Mouse (Mus musculus): ENCODE measurements around the gene Eng.

Eng gene

DNA sequence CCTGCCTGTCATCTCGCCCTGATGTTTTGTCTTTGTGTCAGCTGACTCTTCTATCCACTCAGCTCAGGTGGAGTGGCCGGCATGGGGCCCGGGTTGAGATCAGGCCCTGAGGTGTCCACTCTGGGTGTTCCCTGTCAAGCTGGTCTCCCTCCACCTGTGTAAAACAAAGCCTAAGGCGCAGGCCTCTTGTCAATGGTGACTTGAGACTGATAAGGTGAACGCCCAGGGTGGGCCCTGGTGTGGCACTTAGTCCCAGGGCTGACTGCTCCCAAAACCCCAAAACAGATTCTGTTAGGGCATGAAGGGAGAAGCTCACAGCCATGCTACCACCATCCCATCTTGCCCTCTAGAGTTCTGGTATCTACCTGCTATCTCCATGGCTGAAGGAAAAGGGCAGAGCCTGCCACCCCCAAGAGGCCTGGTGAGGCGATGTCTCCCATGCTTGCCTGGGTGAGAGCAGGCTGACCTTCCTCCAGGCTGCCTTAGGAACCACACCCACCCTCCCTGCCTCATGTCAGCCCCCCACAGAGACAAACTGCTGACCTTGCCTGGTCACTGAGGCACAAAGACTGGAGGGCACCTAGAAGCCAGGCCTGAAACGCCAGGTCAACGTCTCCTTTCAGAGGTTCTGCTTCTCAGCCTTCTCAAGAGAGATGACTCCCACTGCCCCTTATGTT lies 1.5 kb upstream of the Eng start:
- in situ Hi-C loops (cut with MboI): no loop called here

DNA sequence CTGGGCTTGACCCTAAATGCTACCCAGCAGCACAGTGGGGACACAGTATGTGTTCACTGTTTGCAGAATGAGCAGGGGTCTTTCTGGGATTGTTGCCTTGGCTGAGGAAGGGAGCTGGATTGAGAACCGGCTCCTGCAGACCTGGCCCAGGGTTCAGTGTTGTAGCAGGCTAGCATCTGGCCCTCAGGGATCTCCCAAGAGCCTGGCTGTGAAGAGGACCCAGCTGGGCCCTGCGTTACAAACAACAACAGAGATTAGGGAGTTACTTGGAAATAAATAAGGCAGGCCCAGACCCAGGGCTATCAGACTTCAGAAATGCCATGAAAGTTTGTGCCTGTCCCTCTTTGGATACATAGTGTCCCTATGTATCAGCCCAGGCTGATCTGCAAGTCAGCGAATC lies 748 bp upstream of the Eng start:
- in situ Hi-C loops (cut with MboI): no loop called here

DNA sequence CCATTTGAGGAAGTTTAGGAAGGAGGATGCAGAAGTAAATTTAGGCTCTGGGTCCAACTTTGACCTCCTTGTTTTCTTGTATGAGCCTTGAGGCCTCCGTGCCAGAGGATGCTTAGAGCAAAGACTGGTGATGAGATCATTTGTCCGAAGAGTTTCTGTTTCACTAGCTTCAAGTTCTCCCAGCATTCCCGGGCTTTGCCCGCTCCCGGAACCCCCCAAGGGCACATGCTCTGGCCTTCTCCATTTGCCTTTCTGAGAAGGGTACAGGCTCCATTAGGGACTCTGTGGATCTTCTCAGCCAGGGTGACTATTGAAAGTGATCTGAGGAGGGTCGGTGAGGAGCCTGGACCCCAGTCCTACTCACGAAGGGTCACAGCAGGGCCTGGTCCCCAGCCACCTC lies 971 bp downstream of the Eng start:
- in situ Hi-C loops (cut with MboI): no loop called here

DNA sequence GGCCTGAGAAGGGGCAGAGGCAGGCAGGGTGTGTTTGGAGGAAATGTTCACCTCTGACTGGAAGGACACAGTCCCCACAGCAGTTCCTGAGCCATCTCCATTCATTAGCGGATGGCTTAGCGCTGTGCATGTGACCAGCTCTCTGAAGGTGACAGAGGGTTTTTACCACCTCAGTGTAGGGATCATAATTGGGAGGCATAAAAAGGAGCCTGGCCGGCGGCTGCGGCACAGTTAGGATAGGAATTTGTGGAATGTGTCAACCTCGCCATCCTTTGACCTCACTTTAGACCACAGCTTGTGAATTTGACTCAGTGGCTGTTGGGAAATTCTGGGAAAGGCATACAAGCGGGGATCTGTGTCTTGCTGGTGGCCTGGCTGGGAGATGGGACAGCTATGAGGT lies 7.4 kb downstream of the Eng start:
- in situ Hi-C loops (cut with MboI): no loop called here

DNA sequence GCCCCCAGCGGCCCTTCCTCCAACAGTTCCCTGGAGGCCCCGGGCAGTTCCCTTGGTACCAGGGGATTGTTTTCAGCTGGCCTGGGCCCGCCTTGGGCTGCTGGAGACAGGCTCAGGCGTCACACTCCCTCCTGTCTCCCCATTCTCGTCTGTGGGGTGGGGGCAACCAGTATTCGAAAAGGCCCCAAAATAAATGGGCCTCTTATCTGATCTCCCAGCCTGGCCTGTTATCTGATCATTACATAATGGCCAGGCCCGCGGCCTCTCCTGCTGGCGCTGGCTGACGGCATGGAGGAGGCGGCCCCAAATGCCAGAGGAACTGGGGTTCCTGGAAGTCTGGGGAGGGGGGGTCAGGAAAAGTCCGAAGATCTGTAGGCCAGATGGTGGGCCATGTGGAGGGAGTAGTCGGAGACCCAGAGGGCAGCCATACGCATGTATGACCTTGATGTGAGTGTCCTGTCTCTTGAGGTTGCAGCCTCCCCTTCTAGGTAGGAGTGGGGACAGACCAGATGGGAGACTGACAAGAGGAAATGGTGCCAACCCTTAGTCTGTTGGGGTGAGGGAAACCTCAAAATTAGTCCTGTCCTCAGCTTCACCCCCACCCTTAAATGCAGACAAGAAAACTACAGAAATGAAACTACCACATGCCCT lies 8.5 kb downstream of the Eng start:
- in situ Hi-C loops (cut with MboI): no loop called here

DNA sequence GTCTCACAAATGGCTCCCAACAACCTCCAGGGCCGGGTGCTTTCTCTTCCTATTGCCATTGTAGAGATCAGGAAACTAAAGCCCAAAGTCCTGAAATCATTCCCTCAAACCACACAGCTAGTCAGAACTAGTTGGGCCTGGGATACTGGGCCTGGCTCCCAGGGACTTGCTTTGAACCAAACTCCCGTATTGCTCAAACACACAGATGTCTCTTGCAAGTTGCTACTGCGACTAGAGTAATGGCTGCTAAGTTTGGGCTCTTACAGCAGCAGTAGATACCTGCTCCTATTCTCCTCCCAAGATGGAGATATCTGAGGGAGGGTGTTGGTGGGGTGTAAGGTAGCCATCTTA lies 9.0 kb downstream of the Eng start:
- in situ Hi-C loops (cut with MboI): no loop called here

DNA sequence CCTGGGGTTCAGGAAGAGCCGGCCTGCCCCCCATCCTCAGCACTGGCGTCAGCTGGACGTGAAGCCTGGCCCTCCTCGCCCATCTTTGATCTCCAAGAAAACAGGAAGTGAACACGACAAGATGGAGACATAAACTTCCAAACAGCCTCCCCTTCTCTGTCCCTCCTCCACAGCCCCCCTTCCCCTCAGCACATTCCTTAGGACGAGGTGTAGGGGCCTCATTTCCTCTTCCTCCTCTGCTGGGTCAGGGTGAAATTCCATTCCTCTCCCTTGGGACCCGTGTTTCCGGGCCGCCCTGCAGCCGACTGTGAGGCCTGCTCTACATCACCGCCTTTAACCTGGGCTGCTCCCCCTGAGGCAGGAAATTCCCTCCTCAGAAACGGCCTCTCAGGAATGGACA lies 9.4 kb downstream of the Eng start:
- in situ Hi-C loops (cut with MboI): no loop called here

DNA sequence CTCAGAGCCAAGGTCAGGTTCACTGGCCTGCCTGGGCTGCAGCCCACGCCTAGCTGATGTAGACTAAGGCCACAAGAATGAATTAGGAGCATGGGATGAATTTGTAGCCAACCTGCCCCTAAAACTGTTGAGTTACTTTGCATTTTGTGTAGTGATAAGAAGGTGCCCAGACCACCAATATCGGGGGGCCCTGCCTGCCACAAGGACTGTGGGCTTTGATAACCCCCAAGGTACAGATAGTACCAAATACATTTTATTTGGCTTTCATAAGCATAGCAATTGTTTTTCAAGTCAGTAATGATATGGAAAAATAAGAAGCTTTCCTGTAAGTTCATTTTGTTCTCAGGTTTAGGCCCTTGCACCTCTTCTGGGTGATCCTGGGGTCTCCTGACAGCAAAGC lies 12.5 kb downstream of the Eng start:
- in situ Hi-C loops (cut with MboI): no loop called here

DNA sequence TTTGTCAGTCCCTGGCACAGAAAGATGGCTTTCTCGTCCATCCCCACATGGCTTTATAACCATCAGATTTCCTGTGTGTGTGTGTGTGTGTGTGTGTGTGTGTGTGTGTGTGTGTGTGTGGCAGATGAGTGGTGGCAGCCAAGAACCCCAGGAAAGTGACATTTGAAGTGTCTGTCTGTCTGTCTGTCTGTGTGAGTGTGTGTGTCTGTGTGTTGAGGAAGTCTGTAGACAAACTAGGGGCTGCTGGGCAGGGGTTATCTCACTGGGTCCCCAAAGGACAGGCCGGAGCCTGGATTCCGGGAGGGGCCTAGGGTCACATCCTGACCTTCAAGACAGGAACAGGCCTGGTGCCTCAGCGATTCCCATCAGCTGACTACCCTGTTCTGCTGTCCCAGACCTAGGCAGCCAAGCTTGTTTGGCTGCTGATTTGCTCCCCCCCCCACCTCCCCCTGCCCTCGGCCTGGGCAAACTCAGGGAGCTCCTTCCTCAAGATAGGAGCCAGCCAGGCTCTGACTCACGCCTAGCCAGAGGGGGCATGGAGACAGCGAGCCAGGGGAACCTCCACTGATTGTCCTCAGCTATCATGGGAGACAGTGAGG lies 15.2 kb downstream of the Eng start:
- in situ Hi-C loops (cut with MboI): no loop called here

DNA sequence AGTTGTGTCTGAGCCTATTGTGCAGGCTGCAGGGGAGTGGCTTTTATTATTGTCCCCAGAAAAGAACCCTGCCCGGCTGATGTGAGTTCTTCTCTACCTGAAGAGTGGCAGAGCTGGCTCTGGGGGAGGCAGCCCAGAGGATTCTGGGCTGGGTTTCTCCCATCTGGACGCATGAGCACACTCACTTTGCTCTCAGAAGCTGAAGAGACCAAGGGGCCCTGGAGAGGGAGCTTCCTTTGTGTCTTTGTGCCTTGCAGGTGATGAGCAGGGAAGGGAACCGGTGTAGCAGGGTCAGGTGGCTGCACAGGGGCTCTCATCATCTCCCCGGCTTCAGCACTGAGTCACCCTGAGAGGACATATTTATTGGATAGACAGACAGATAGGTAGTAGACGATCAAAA lies 15.9 kb downstream of the Eng start:
- in situ Hi-C loops (cut with MboI): no loop called here

DNA sequence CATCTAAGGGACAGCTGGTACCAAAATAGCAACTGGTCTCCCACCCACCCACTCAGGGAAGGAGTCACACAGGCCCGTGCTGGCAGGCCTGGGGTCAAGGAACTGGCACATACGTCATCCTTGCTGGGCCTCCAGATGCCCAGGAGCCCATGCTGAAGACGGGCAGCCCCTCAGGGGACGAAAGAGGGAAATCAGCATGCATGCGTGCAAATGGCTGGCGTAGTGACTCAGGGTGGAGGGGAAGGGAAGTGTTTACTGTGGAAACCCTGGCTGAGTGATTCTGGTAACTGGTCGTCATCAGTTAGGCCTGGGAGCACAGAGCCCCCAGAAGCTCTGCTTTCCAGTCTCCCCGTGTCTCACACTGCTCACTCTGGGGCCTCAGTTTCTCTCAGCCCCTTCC lies 18.9 kb downstream of the Eng start:
- in situ Hi-C loops (cut with MboI): no loop called here

DNA sequence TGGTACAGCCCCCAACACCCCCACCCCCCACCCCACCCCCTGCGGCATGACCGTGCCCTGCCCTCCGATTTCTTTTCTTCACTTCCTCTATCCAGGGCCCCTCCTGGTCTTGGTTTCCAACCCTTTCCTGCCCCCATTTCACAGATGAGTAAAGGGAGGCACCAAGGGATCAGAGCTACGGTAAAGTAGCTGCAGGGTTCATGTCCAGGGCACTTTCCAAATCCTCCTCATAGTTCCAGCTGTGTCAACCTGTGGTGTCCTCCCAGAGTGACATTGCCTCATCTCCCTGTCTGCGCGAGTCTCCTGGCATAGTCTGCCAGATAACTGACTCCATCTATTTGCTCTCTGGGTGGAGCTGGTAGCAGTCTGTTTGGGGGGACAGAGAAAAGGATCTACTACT lies 19.5 kb downstream of the Eng start:
- in situ Hi-C loops (cut with MboI): no loop called here

DNA sequence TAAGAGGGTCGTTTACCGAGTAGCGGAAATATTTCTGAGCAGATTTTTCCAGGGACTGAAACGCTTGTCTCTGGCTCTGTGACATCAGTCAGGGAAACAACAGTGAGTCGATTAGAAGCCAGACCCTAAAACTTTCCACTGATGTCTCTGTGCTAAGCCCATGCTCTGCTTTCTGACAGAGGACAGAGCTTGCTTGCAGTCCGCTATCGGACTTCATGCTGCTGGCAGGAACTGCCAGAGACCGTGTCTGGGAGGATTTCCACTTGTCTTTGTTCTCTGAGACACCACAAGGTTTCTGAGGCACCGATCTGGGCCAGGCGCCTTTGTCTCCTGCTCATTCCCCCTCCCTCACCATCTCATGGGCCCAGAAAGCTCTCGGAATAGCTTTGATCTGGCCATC lies 21.4 kb downstream of the Eng start:
- in situ Hi-C loops (cut with MboI): no loop called here

DNA sequence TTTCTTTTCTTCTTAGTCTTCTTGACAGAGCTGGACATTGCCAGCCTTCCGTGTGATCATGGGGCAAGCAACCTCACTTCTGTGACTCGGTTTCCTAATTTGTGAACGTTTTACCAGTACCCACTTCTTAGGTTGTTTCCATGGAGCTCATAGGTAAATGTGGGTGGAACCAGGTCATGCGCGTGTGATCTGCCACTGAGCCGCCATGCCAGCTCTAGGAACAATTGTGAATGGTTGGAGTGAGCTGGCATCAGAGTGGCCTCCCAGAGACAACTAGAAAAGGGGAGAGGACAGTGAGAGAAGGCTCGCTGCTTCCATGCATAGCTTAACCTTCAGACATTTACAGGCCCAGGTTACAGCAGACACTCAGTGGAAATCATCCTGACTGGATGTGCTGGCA lies 21.8 kb downstream of the Eng start:
- in situ Hi-C loops (cut with MboI): no loop called here

DNA sequence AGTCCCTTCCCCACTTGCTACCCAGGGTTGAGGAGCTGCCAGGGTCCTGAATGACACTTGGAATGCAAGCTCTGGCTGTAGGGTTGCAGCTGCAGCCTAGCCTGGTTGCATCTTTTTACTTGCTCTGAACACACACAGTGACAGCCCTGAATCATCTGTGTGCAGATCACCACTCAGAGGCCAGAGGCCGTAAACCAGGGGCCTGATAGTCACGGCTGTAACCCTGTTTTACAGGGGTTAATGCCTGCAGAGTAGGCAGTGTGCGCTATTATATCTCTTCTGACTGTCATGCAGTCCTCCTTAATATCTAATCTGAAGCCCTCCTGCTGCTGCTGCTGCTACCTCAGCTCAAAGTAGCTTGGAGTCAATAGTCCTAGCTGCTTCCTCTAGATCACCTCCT lies 23.5 kb downstream of the Eng start:
- in situ Hi-C loops (cut with MboI): no loop called here

DNA sequence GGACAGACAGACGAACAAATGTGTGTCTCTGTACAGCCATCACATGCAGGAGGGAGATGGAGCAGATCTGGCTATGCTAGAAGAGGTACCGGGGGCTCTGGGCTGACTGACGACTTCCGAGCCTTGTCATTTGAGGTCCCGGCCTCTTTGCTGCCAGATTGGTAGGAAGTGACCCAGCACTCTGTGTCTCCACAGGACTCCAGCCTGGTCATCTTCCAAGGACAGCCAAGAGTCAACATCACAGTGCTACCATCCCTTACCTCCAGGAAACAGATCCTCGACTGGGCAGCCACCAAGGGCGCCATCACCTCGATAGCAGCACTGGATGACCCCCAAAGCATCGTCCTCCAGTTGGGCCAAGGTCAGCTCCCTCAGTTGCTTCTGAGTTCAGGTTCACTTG lies 24.8 kb downstream of the Eng start:
- in situ Hi-C loops (cut with MboI): no loop called here

DNA sequence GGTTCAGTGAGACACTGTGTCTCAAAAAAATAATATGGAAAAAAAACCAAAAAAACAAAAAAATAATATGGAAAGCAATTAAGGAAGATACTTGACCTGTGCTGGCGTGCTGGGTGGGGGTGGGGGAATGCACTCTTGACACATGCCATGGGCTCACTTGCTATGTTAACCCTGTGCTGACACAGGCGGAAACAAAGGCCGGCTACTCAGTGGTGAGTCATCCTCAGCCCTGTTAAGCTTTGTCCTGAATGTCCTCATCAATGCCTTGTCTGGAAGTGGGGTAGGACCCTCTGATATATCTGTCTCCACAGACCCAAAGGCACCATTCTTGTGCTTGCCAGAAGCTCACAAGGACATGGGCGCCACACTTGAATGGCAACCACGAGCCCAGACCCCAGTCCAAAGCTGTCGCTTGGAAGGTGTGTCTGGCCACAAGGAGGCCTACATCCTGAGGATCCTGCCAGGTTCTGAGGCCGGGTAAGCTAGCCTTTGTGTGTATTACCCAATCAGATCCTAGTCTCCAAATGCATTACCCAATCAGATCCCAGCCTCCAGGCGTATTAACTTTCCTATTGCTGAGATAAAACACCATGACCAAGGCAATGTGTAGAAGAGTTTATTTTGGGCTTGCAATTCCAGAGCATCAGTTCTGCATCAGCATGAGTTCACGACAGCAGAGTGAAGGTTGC lies 25.7 kb downstream of the Eng start:
- in situ Hi-C loops (cut with MboI): no loop called here

DNA sequence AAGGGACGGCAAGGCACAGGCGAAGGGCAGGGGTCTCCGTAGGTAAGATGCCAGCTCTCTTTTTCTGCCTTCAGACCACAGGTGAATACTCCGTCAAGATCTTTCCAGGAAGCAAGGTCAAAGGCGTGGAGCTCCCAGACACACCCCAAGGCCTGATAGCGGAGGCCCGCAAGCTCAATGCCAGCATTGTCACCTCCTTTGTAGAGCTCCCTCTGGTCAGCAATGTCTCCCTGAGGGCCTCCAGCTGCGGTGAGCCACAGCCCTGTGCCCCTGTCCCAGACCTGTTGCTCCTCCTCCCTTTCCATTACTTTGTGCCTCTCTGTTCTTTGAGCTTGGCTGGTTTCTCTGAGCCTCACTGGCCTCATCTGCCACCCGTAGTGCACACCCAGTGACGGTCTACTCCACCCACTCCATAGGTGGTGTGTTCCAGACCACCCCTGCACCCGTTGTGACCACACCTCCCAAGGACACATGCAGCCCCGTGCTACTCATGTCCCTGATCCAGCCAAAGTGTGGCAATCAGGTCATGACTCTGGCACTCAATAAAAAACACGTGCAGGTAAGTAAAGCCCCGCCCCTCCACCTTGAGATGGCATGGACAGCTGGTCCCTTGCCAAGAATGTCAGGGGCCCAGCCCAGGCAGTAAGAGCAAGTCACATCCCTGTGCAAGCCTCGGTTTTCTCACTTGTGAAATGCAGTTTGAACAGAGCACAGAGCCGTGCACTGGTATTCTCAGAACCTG lies 27.0 kb downstream of the Eng start:
- in situ Hi-C loops (cut with MboI): no loop called here

DNA sequence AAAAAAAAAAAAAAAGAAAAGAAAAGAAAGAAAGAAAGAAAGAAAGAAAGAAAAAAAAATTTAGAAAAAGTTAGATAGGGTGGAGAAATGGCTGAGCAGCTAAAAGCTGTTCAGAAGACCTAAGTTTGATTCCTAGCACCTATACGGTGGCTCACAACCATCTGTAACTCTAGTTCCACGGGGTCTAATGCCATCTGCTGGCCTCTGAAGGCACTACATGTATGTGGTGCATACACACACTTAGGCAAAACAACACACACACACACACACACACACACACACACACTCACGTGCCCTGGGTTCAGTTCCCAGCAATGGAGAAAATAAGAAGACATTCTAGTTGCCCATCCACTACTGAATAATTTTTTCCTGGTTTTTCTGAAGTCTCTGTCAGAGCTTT lies 30.4 kb downstream of the Eng start:
- in situ Hi-C loops (cut with MboI): no loop called here

DNA sequence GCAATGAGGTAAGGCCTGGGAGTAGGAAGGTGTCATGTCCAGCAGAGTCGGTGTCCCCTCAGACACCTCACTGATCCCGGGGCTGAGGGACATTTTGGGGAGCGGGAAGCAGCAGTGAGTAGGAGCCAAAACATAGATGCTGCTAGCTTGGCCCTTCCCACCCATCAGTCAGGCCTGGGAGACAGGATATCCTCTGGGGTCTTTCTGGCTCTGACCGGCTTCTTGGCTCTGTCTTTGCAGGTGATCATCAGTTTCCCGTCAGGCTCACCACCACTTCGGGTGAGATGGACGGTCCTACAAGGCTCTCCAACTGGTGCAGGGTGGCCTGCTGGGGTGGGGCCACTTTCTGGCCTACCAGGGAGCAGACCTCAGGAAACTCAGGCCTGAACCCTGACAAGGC lies 31.3 kb downstream of the Eng start:
- in situ Hi-C loops (cut with MboI): no loop called here

DNA sequence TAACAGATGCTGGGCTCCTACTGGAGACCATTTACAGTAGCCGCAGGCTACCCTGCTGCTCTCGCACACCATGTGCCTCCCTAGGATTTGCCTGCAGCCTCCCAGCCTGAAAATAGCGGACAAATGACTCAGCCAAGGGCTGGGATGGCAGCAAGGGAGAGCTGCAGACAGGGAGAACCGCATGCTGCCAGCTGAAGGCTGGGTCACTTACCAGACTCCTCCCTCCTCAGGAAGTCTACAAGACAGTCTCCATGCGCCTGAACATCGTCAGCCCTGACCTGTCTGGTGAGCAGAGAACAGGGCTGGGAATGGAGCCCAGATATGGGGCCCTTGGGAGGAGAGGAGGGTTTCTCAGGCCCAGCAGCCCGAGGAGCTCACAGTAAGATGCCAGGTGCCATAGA lies 33.7 kb downstream of the Eng start:
- in situ Hi-C loops (cut with MboI): no loop called here

DNA sequence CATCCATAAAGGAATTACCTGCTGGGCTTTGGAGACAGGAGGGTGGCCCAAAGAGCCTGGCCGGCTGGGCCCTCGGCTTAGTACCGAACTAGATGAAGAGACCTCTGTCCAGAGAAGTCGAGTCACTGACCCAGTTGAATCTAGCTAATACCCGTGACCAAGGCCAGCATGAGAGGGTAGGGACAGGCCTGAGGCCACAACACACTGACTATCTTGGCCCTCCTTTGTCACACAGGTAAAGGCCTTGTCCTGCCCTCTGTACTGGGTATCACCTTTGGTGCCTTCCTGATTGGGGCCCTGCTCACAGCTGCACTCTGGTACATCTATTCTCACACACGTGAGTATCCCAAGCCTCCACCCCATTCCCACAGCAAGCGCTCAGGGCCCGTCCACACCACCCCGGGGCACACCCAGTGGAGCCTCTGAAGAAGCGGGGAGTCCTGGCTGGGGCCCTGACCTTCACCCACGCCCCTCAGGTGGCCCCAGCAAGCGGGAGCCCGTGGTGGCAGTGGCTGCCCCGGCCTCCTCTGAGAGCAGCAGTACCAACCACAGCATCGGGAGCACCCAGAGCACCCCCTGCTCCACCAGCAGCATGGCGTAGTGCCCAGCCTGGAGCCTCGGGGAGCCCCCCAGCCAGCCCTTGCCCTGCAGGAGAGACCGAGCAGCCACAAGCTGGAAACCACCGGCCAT lies 34.7 kb downstream of the Eng start:
- in situ Hi-C loops (cut with MboI): no loop called here
